Mouse (Mus musculus) kidney, embryonic 14.5 days (tissue): ENCODE measurements at regions not wholly inside any gene's neighbourhood (a gene's known extent, or its start where the extent isn't known, plus 50 kb on each side); places are given as distances from the start of the nearest gene placed in this dataset.

Experiments used
- ATAC-seq: fragments of 200-750 bp; cut with Nextera tagmentation; 2 replicates; pipeline ENCODE4 v1.8.0; 2017; ENCODE audit warnings: moderate number of reproducible peaks, mild to moderate bottlenecking, moderate TSS enrichment, moderate library complexity; ENCODE audit not compliant: low FRiP score, low TSS enrichment
- H3K27ac ChIP-seq: fragments of 300-500 bp; sonication (generic); 2 replicates; pipeline ENCODE4 v1.5.1; 2014; ENCODE audit warnings: low read depth, mild to moderate bottlenecking, low read length, moderate library complexity, mixed read lengths
- H3K27me3 ChIP-seq: fragments of 300-500 bp; sonication (generic); 2 replicates; pipeline ENCODE4 v1.6.1; 2014; ENCODE audit warnings: mild to moderate bottlenecking, low read length; ENCODE audit not compliant: control insufficient read depth, insufficient read depth
- H3K36me3 ChIP-seq: fragments of 300-500 bp; sonication (generic); 2 replicates; pipeline ENCODE4 v1.6.1; 2014; ENCODE audit warnings: low read length, mixed read lengths; ENCODE audit not compliant: control insufficient read depth, insufficient read depth
- H3K4me1 ChIP-seq: fragments of 300-500 bp; sonication (generic); 2 replicates; pipeline ENCODE4 v1.6.1; 2014; ENCODE audit warnings: low read length, mixed read lengths; ENCODE audit not compliant: control insufficient read depth, insufficient read depth
- H3K4me2 ChIP-seq: fragments of 300-500 bp; sonication (generic); replicated peaks from 2 replicates; pipeline ENCODE4 v1.6.1; 2014; ENCODE audit warnings: low read depth, mild to moderate bottlenecking, low read length
- H3K4me3 ChIP-seq: fragments of 300-500 bp; sonication (generic); 2 replicates; pipeline ENCODE4 v1.5.1; 2014; ENCODE audit warnings: mild to moderate bottlenecking, low read length
- H3K9ac ChIP-seq: fragments of 300-500 bp; sonication (generic); 2 replicates; pipeline ENCODE4 v1.6.1; 2014; ENCODE audit warnings: low read depth, mild to moderate bottlenecking, low read length, moderate library complexity
- H3K9me3 ChIP-seq: fragments of 300-500 bp; sonication (generic); 2 replicates; pipeline ENCODE4 v1.6.1; 2016; ENCODE audit warnings: low read length; ENCODE audit not compliant: control insufficient read depth
- WGBS: fragments of 180-500 bp; shearing (Covaris S2); extraction: QIAGEN DNeasy Blood & Tissue Kit; methylation state at CpG from one replicate; pipeline ENCODE4 v1.1.7; 2014; 5-methylcytosine and 5-hydroxymethylcytosine counted together

DNA sequence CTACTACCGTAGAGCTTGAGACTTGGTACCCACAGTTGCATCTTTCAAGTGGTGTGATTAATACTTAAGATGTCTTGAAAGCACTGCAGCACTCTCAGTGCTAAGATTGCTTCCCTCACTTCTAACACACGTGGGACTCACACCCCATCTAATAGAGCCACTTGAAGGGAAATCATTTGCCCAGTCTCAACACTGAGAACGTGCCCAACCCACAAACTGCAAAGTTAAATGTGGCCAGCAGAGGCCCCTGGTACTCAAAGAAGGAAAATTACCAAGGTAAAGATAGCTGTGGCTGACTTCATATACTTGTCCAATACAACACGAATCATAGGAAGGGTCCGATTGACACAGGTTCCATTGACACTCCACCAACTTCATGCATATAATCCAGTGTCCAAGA, 238.4 kb upstream of the Rps6ka3 start:
- Histone ChIP-seq H3K9ac (no peak overlapping the region), H3K27ac (no peak overlapping the region), H3K4me2 (no peak overlapping the region), H3K4me1 (no peaks in the 10 kb centered on the region), H3K4me3 (no peak overlapping the region), H3K9me3 (no peaks in the 10 kb centered on the region), H3K27me3 (no peaks in the 10 kb centered on the region), H3K36me3 (no peaks in the 10 kb centered on the region)
- 67% methylated on average over 5 of the region's 5 CpGs for WGBS
- no peak for ATAC-seq

- Histone ChIP-seq H3K4me2 (no peak overlapping the region), H3K36me3 (no peaks in the 10 kb centered on the region), H3K27me3 (no peaks in the 10 kb centered on the region), H3K27ac (no peak overlapping the region), H3K4me3 (no peak overlapping the region), H3K9me3 (no peaks in the 10 kb centered on the region), H3K4me1 (no peaks in the 10 kb centered on the region), H3K9ac (no peak overlapping the region)
- ATAC-seq, result no peak
- WGBS, result 68% methylated on average over 5 of the region's 5 CpGs
Measured at GRCm38 (mm10) chrX:158976648-158977047, 233.5 kb upstream of the Rps6ka3 start.

- Histone ChIP-seq H3K9me3 (no peaks in the 10 kb centered on the region), H3K9ac (no peak overlapping the region), H3K36me3 (no peaks in the 10 kb centered on the region), H3K27ac (no peak overlapping the region), H3K4me1 (no peaks in the 10 kb centered on the region), H3K27me3 (no peaks in the 10 kb centered on the region), H3K4me3 (no peak overlapping the region), H3K4me2 (no peak overlapping the region)
- 88% methylated on average over 2 of the region's 2 CpGs for WGBS
- no peak for ATAC-seq
Measured at GRCm38 (mm10) chrX:158984721-158985120, 225.4 kb upstream of the Rps6ka3 start.

GRCm38 (mm10) chrX:158987676-158988075, 222.4 kb upstream of the Rps6ka3 start:
- H3K4me1 ChIP-seq, result no peaks in the 10 kb centered on the region
- no peak overlapping the region for H3K4me2 ChIP-seq
- H3K27me3 ChIP-seq, result no peaks in the 10 kb centered on the region
- no peak overlapping the region for H3K4me3 ChIP-seq
- no peaks in the 10 kb centered on the region for H3K36me3 ChIP-seq
- no peaks in the 10 kb centered on the region for H3K9me3 ChIP-seq
- no peak overlapping the region for H3K9ac ChIP-seq
- no peak overlapping the region for H3K27ac ChIP-seq
- ATAC-seq, result no peak
- 47% methylated on average over 3 of the region's 3 CpGs for WGBS

- no peak overlapping the region for H3K27ac ChIP-seq
- H3K9me3 ChIP-seq, result no peaks in the 10 kb centered on the region
- H3K4me1 ChIP-seq, result no peaks in the 10 kb centered on the region
- no peaks in the 10 kb centered on the region for H3K27me3 ChIP-seq
- no peak overlapping the region for H3K9ac ChIP-seq
- no peak overlapping the region for H3K4me3 ChIP-seq
- no peak overlapping the region for H3K4me2 ChIP-seq
- WGBS, result 81% methylated on average over 1 of the region's 1 CpGs
- ATAC-seq, result no peak
- H3K36me3 ChIP-seq, result no peaks in the 10 kb centered on the region
Measured at GRCm38 (mm10) chrX:159018955-159019354, 191.2 kb upstream of the Rps6ka3 start.

GRCm38 (mm10) chrX:159026311-159026710, 183.8 kb upstream of the Rps6ka3 start:
- no peak for ATAC-seq
- Histone ChIP-seq H3K9me3 (no peaks in the 10 kb centered on the region), H3K27me3 (no peaks in the 10 kb centered on the region), H3K4me3 (no peak overlapping the region), H3K4me2 (no peak overlapping the region), H3K9ac (no peak overlapping the region), H3K4me1 (no peaks in the 10 kb centered on the region), H3K36me3 (no peaks in the 10 kb centered on the region), H3K27ac (no peak overlapping the region)
- WGBS, result 93% methylated on average over 1 of the region's 1 CpGs

- no peaks in the 10 kb centered on the region for H3K9me3 ChIP-seq
- no peaks in the 10 kb centered on the region for H3K4me1 ChIP-seq
- no peak overlapping the region for H3K4me2 ChIP-seq
- no peak overlapping the region for H3K9ac ChIP-seq
- no peak overlapping the region for H3K27ac ChIP-seq
- H3K27me3 ChIP-seq, result no peaks in the 10 kb centered on the region
- WGBS, result 90% methylated on average over 4 of the region's 4 CpGs
- ATAC-seq, result no peak
- H3K4me3 ChIP-seq, result no peak overlapping the region
- no peaks in the 10 kb centered on the region for H3K36me3 ChIP-seq
Measured at GRCm38 (mm10) chrX:159031927-159032326, 178.2 kb upstream of the Rps6ka3 start.

GRCm38 (mm10) chrX:159043432-159043831, 166.7 kb upstream of the Rps6ka3 start:
- no peak overlapping the region for H3K9ac ChIP-seq
- no peak overlapping the region for H3K27ac ChIP-seq
- ATAC-seq, result no peak
- no peak overlapping the region for H3K4me3 ChIP-seq
- H3K27me3 ChIP-seq, result no peaks in the 10 kb centered on the region
- no peaks in the 10 kb centered on the region for H3K36me3 ChIP-seq
- H3K4me2 ChIP-seq, result no peak overlapping the region
- WGBS, result 15% methylated on average over 3 of the region's 3 CpGs
- H3K4me1 ChIP-seq, result no peaks in the 10 kb centered on the region
- no peaks in the 10 kb centered on the region for H3K9me3 ChIP-seq

DNA sequence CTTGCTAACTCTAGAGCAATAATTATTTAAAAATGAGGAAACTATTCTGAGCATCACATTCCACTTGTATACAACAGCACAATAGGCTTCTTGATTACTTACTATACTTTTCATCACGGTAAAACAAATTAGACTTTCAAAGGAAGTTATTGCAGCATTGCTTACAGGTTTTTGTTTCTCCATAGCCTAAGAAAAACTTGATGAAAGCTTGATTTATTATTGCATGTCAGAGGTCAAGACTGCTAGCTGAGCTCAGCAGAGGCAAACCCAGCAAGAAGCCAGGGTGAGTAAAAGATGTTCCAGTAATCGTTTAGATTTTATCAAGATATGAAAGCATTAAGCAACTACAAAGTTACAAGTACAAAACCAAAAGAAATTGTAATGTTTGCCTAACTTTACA, 162.2 kb upstream of the Rps6ka3 start:
- Histone ChIP-seq H3K27ac (no peak overlapping the region), H3K9ac (no peak overlapping the region), H3K9me3 (no peaks in the 10 kb centered on the region), H3K36me3 (no peaks in the 10 kb centered on the region), H3K4me1 (no peaks in the 10 kb centered on the region), H3K4me3 (no peak overlapping the region), H3K27me3 (no peaks in the 10 kb centered on the region), H3K4me2 (no peak overlapping the region)
- WGBS, result 35% methylated on average over 2 of the region's 2 CpGs
- no peak for ATAC-seq
